Mouse (Mus musculus) cerebral cortex, adult 2 months (tissue): Measurements from ENCODE around the gene Mylip.

Experiments used
- WGBS: fragments of 180-500 bp; shearing (Covaris S2); methylation state at CpG from one replicate; pipeline ENCODE4 v1.1.7; 2018; 5-methylcytosine and 5-hydroxymethylcytosine counted together

The Mylip gene

GRCm38 (mm10) chr13:45390962-45391853, 1.7 kb downstream of the Mylip start:
- 37% methylated on average over 19 of the region's 19 CpGs for WGBS

GRCm38 (mm10) chr13:45391854-45392454, 2.4 kb downstream of the Mylip start:
- WGBS, result 40% methylated on average over 9 of the region's 9 CpGs

- WGBS, result 61% methylated on average over 8 of the region's 8 CpGs
Measured at GRCm38 (mm10) chr13:45394221-45394768, 4.8 kb downstream of the Mylip start.

GRCm38 (mm10) chr13:45396724-45397123, 7.2 kb downstream of the Mylip start:
- 71% methylated on average over 8 of the region's 8 CpGs for WGBS

GRCm38 (mm10) chr13:45397240-45397639, 7.7 kb downstream of the Mylip start:
- WGBS, result 37% methylated on average over 5 of the region's 5 CpGs

GRCm38 (mm10) chr13:45397896-45398805, 8.6 kb downstream of the Mylip start:
- 51% methylated on average over 18 of the region's 21 CpGs for WGBS

- WGBS, result 36% methylated on average over 7 of the region's 7 CpGs
Measured at GRCm38 (mm10) chr13:45400700-45401099, 11.2 kb downstream of the Mylip start.

GRCm38 (mm10) chr13:45401816-45402215, 12.3 kb downstream of the Mylip start:
- WGBS, result 72% methylated on average over 7 of the region's 7 CpGs

- 77% methylated on average over 7 of the region's 7 CpGs for WGBS
Measured at GRCm38 (mm10) chr13:45402316-45403039, 12.9 kb downstream of the Mylip start.

- 93% methylated on average over 6 of the region's 6 CpGs for WGBS
Measured at GRCm38 (mm10) chr13:45404269-45404668, 14.7 kb downstream of the Mylip start.

GRCm38 (mm10) chr13:45405194-45405810, 15.8 kb downstream of the Mylip start:
- WGBS, result 91% methylated on average over 6 of the region's 6 CpGs

GRCm38 (mm10) chr13:45406289-45406688, 16.7 kb downstream of the Mylip start:
- WGBS, result 98% methylated on average over 11 of the region's 11 CpGs

- WGBS, result 89% methylated on average over 6 of the region's 6 CpGs
Measured at GRCm38 (mm10) chr13:45406703-45407102, 17.2 kb downstream of the Mylip start.

- 70% methylated on average over 4 of the region's 4 CpGs for WGBS
Measured at GRCm38 (mm10) chr13:45410936-45411335, 21.4 kb downstream of the Mylip start.

GRCm38 (mm10) chr13:45413066-45413465, 23.5 kb downstream of the Mylip start:
- 88% methylated on average over 1 of the region's 1 CpGs for WGBS

GRCm38 (mm10) chr13:45414031-45414430, 24.5 kb downstream of the Mylip start:
- WGBS, result 67% methylated on average over 9 of the region's 9 CpGs

GRCm38 (mm10) chr13:45416621-45417057, 27.1 kb downstream of the Mylip start:
- 45% methylated on average over 14 of the region's 14 CpGs for WGBS

GRCm38 (mm10) chr13:45418986-45419385, 29.4 kb downstream of the Mylip start:
- 70% methylated on average over 12 of the region's 12 CpGs for WGBS

- 55% methylated on average over 13 of the region's 13 CpGs for WGBS
Measured at GRCm38 (mm10) chr13:45422251-45422650, 32.7 kb downstream of the Mylip start.

GRCm38 (mm10) chr13:45422709-45423108, 33.2 kb downstream of the Mylip start:
- WGBS, result 74% methylated on average over 5 of the region's 5 CpGs
